Mouse (Mus musculus): ENCODE results near the gene Sh3pxd2b.

GRCm38 (mm10) chr11:32427537-32427936, 79.9 kb downstream of the Sh3pxd2b start:
- TF ChIP-seq CTCF (IDR thresholded peaks at IDR 0.05; ENCODE audit: insufficient read depth, low read length), result no peak
- no peak for TF ChIP-seq POLR2A (IDR thresholded peaks at IDR 0.05; ENCODE audit: borderline replicate concordance, extremely low read depth, low read depth, low read length)
